Mouse (Mus musculus): ENCODE results near the gene Susd2. TPM values are rescaled to one million over a fixed set of nuclear protein-coding genes. Genes with fewer than 3 reads are reported as not detected.

Gene Susd2
- total RNA-seq, 2 experiments from 2014 or later: 2.1 to 2.4 TPM

- DNase-seq (ENCODE audit: low spot score in 2 of 2): no peak
Observed at GRCm38 (mm10) chr10:75627490-75627889, 16.3 kb downstream of the Susd2 start.

- DNase-seq (ENCODE audit: low spot score in 2 of 2): no peak
Observed at GRCm38 (mm10) chr10:75626991-75627390, 16.8 kb downstream of the Susd2 start.

- DNase-seq (ENCODE audit: low spot score in 2 of 2): no peak
Observed at GRCm38 (mm10) chr10:75625920-75626319, 17.9 kb downstream of the Susd2 start.

GRCm38 (mm10) chr10:75620818-75621217, 23.0 kb downstream of the Susd2 start:
- no peak for DNase-seq (ENCODE audit: low spot score in 2 of 2)

GRCm38 (mm10) chr10:75616044-75616443, 27.8 kb downstream of the Susd2 start:
- DNase-seq (ENCODE audit: low spot score in 2 of 2): no peak

- DNase-seq (ENCODE audit: low spot score in 2 of 2): no peak
Observed at GRCm38 (mm10) chr10:75610486-75610885, 33.3 kb downstream of the Susd2 start.

GRCm38 (mm10) chr10:75608975-75609374, 34.8 kb downstream of the Susd2 start:
- DNase-seq (ENCODE audit: low spot score in 2 of 2): no peak

- DNase-seq (ENCODE audit: low spot score in 2 of 2): no peak
Observed at GRCm38 (mm10) chr10:75607253-75607652, 36.6 kb downstream of the Susd2 start.

GRCm38 (mm10) chr10:75605162-75605846, 38.5 kb downstream of the Susd2 start:
- no peak for DNase-seq (ENCODE audit: low spot score in 2 of 2)

- DNase-seq (ENCODE audit: low spot score in 2 of 2): no peak
Observed at GRCm38 (mm10) chr10:75600189-75600730, 43.5 kb downstream of the Susd2 start.

GRCm38 (mm10) chr10:75595981-75596380, 47.8 kb downstream of the Susd2 start:
- DNase-seq (ENCODE audit: low spot score in 2 of 2): no peak

- DNase-seq (ENCODE audit: low spot score in 2 of 2): no peak
Observed at GRCm38 (mm10) chr10:75592585-75592984, 51.2 kb downstream of the Susd2 start.

- DNase-seq (ENCODE audit: low spot score in 2 of 2): peak in 1 of 2 experiments; percentile 18
Observed at GRCm38 (mm10) chr10:75591211-75591894, 52.5 kb downstream of the Susd2 start.

GRCm38 (mm10) chr10:75589651-75590050, 54.2 kb downstream of the Susd2 start:
- DNase-seq (ENCODE audit: low spot score in 2 of 2): no peak

GRCm38 (mm10) chr10:75589129-75589528, 54.7 kb downstream of the Susd2 start, which contains the start of gene Ggt5:
Gene Ggt5, plus strand, starts transcription at chr10:75589340.
- peak; percentile 21 to 24 for DNase-seq (ENCODE audit: low spot score in 2 of 2)

- no peak for DNase-seq (ENCODE audit: low spot score in 2 of 2)
Observed at GRCm38 (mm10) chr10:75588336-75588735, 55.5 kb downstream of the Susd2 start.

GRCm38 (mm10) chr10:75587781-75588180, 56.0 kb downstream of the Susd2 start:
- DNase-seq (ENCODE audit: low spot score in 2 of 2): no peak

Other genes starting within 250 kb of the Susd2 start
- under 1 TPM; 0.23 to 0.62 TPM for gene Upb1, start 242.9 kb downstream of the Susd2 start, total RNA-seq (2021)
- 10 to 100 TPM; 71.1 to 77.5 TPM for gene Snrpd3, start 126.5 kb downstream of the Susd2 start, total RNA-seq (2021)
- 10 to 100 TPM; 21.3 to 22.4 TPM for gene Gucd1, start 126.0 kb downstream of the Susd2 start, total RNA-seq (2021)
- 10 to 100 TPM; 12.9 to 15.2 TPM for gene Lrrc75b, start 83.7 kb downstream of the Susd2 start, total RNA-seq (2021)
- gene Ggt1, start 82.4 kb downstream of the Susd2 start, total RNA-seq (2021): 1 to 10 TPM; 2.0 to 2.8 TPM
- gene Ggt5, start 54.7 kb downstream of the Susd2 start, total RNA-seq (2021): 1 to 10 TPM; 2.9 to 4.0 TPM
- 10 to 100 TPM; 66.9 to 81.2 TPM for gene Cabin1, start 120.3 kb upstream of the Susd2 start, total RNA-seq (2021)
- gene Ddt, start 129.4 kb upstream of the Susd2 start, total RNA-seq (2021): 10 to 100 TPM; 37.8 to 42.2 TPM
- gene Gm20441, start 136.9 kb upstream of the Susd2 start, total RNA-seq (2021): not detected
- gene Gstt3, start 137.4 kb upstream of the Susd2 start, total RNA-seq (2021): 1 to 10 TPM; 1.3 to 2.5 TPM
- gene Gstt1, start 154.6 kb upstream of the Susd2 start, total RNA-seq (2021): 1 to 10 TPM; 4.6 to 4.7 TPM
- gene Gstt4, start 178.5 kb upstream of the Susd2 start, total RNA-seq (2021): not detected
- 1 to 10 TPM; 3.5 to 4.0 TPM for gene Gstt2, start 193.4 kb upstream of the Susd2 start, total RNA-seq (2021)
- gene Mif, start 216.2 kb upstream of the Susd2 start, total RNA-seq (2021): 100 to 1,000 TPM; 563 to 640 TPM
- gene Derl3, start 249.4 kb upstream of the Susd2 start, total RNA-seq (2021): 1 to 10 TPM; 2.0 to 2.1 TPM